Mouse (Mus musculus) brown adipose tissue, adult 24 weeks (tissue): ENCODE data around the gene Pcdh7. TPM values are rescaled to one million over a fixed set of nuclear protein-coding genes. Genes with fewer than 3 reads are reported as not detected.

Experiments used
- H3K27ac ChIP-seq: fragments of 200-500 bp; replicated peaks from 2 replicates; pipeline ENCODE4 v1.5.1; 2012; ENCODE audit warnings: low read depth, mild to moderate bottlenecking, low read length
- H3K4me1 ChIP-seq: fragments of 200-500 bp; 2 replicates; pipeline ENCODE4 v1.6.1; 2012; ENCODE audit warnings: low read length, mixed read lengths; ENCODE audit not compliant: control insufficient read depth, insufficient read depth, insufficient read length
- H3K4me3 ChIP-seq: fragments of 200-500 bp; 2 replicates; pipeline ENCODE4 v1.5.1; 2012; ENCODE audit warnings: low read depth, mild to moderate bottlenecking, low read length, moderate library complexity; ENCODE audit not compliant: insufficient read depth
- polyA plus RNA-seq: library from polyadenylated mRNA; stranded (reverse); fragments of >200 nt; gene quantifications from 2 replicates; pipeline ENCODE4 v1.2.4, GENCODE M21; 2012; ENCODE audit not compliant: missing spikeins, insufficient read depth, insufficient read length

Pcdh7 gene
- polyA plus RNA-seq, 1 experiment = 1.2 TPM

DNA sequence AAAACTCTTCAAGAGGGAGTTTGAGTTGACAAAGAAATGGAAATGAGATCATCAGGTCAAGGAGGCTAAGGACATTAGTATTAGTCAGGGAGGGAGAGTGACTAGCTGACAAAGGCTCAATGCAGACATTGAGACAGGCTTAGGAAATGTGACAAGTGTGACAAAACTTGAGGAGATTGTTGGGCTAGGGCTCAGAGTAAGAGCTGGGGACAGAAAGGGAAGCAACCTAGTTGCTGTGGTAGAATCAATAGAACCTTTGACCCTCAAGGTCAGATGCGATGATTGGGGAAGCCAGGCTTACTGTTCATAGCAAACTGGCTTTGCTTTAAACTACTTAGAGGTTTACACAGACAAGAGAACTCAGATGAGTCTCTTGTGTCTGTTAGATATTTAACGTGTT is 303.6 kb downstream of the Pcdh7 start:
- H3K27ac ChIP-seq = no peak overlapping the region
- H3K4me1 ChIP-seq = no peaks in the 10 kb centered on the region
- H3K4me3 ChIP-seq = no peak overlapping the region

DNA sequence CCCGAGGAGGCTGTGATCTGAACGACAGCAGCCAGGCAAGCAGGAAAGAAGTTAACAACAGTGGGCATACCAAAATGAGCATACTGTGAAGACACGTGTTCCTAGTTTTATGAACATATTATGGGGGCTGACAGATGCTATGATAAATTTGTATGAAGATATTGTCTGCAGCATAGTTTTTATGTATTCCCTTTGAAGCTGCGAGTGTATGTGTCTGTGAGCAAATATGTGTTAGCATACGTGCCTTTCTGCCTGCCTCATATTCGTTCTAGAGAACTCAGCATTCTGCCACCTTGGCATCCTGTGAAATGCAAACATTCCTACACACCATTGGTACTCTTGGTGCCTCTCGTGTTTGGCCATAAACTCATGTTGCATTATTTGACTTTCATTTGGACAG is 307.4 kb downstream of the Pcdh7 start:
- H3K4me3 ChIP-seq = no peak overlapping the region
- H3K27ac ChIP-seq = no peak overlapping the region

DNA sequence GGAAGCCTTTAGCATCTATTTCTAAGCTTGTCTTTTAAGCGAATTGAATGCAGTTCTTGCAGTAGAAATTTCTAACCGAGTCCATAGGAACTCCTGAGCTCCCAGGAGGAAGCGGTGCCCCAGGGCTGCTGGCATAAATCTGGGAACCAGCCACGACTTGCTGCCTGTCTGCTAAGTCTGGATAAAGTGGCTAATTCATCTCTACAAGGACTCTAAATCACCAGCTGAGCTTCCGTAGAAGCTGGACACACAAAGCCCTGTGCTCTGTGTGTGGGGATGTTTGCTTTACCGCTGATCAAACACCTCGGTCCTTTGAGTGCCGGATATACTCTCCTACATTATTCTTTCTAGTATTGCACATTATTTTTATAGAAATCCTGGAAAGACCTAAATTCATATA is 308.0 kb downstream of the Pcdh7 start:
- H3K4me3 ChIP-seq = no peak overlapping the region
- no peaks in the 10 kb centered on the region for H3K4me1 ChIP-seq
- no peak overlapping the region for H3K27ac ChIP-seq

More for the DNA sequence above, 307.4 kb downstream of the Pcdh7 start:
- no peaks in the 10 kb centered on the region for H3K4me1 ChIP-seq

DNA sequence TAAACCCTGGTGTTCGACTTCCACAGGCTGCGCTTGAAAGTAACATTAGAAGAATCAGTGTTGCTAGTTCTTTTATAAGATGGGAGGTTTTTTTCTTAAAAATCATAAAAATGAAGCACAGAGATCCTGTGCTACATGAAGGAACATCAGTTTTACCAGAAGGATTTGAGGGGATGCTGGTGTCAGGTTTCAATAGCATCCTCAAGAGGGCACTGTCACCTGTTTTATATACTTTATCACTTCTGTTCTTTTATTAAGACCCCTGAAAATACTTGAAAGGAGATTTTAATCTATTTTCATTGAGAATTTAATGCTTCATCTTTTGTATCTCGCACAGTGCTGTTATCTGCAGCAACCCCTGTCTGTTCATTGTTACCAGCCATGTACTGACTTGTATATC is 322.1 kb downstream of the Pcdh7 start:
- H3K27ac ChIP-seq = no peak overlapping the region
- H3K4me3 ChIP-seq = no peak overlapping the region
- H3K4me1 ChIP-seq = no peaks in the 10 kb centered on the region

DNA sequence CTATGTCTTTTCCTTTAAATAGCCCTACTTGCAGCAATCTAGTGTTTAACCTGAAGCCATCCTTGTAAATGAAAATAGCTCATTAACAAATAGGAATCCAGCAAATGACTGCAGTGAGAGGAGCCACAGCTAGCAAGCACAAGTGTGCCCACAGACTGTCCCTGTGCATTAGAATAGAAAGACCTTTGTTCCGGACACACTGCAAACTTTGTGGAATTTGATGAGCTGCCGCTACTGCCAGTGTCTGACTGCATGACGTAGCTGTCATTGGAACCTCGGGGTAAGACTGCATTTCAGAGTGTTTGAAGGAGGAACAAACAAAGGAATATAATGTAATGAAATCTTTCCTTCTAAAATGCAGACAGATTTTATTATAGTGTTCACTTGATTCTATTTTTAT is 326.4 kb downstream of the Pcdh7 start:
- no peak overlapping the region for H3K4me3 ChIP-seq
- no peaks in the 10 kb centered on the region for H3K4me1 ChIP-seq
- no peak overlapping the region for H3K27ac ChIP-seq

DNA sequence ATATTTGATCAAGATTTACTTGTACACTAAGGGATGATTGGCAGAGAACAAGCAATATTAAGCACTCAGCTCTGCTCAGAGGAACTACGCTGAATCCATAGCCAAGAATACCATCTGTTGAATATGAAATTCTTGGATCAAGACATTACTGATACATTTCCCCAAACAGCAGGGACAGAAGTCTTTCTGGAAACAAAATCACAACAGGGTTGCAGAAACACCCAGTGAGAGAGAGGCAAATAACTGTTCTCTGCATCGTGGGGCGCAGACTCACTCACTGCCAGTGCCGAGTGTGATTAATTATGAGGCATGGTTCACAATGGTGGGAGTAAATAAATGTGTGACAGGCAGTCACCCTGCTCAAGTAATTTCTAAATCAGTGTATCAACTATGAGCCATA is 363.3 kb downstream of the Pcdh7 start:
- Histone ChIP-seq H3K4me1 (no peaks in the 10 kb centered on the region), H3K27ac (no peak overlapping the region), H3K4me3 (no peak overlapping the region)

DNA sequence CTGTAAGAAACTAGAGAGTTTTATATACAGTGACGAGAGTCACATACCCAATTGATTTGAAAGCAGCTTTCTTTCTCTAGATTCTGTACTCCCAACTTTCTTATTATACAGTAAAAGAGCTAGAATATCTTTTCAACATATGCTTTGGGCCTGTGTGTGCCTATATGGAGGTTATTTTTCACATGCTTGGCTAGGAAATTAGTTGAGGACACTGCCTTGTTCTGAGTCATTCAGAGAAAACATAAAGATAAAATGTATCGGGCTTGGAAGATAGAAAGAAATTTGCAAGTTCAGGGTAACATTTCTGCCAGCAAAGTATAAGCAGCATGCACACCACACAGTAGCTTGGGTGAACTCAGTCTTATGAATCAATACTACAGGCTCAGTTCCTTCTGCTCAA is 364.5 kb downstream of the Pcdh7 start:
- Histone ChIP-seq H3K4me3 (no peak overlapping the region), H3K27ac (no peak overlapping the region), H3K4me1 (no peaks in the 10 kb centered on the region)

DNA sequence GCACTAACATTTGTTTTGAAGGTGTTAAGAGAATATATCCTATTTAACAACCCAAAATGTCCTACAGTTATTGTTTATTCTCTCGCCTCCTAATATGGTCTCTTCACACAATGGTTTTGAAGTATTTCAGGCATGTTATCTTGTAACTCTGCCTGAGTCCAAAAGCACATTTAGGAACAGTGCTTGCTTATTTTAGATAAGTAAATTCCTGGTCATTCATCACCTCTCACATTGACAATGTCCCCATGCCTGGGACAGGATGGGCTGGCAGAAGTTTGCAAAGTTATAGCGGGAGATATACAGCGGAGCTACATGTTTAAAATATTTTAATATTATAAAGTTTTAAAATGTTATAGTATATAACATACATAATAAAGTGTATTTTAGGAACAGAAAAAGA is 365.3 kb downstream of the Pcdh7 start:
- no peak overlapping the region for H3K4me3 ChIP-seq
- H3K4me1 ChIP-seq = no peaks in the 10 kb centered on the region
- H3K27ac ChIP-seq = no peak overlapping the region

DNA sequence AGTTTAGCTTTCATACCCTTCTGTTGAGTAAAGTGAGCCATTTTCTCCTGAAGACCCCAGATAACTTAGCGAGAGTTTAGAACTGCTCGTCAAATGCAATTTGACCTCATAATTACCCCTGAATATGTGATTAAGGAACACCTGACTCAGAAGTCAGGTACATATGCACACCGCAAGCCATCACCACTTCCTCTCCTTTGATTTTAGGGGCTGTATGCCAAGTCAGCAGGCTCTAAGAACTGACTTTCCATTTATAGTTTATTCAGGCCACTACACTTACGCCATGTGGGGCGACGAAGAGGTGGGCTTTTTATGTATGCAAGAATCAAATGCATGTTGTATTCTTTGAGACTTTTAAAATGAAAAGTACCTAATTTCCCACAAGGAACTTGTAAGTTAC is 366.2 kb downstream of the Pcdh7 start:
- Histone ChIP-seq H3K27ac (no peak overlapping the region), H3K4me1 (no peaks in the 10 kb centered on the region), H3K4me3 (no peak overlapping the region)

DNA sequence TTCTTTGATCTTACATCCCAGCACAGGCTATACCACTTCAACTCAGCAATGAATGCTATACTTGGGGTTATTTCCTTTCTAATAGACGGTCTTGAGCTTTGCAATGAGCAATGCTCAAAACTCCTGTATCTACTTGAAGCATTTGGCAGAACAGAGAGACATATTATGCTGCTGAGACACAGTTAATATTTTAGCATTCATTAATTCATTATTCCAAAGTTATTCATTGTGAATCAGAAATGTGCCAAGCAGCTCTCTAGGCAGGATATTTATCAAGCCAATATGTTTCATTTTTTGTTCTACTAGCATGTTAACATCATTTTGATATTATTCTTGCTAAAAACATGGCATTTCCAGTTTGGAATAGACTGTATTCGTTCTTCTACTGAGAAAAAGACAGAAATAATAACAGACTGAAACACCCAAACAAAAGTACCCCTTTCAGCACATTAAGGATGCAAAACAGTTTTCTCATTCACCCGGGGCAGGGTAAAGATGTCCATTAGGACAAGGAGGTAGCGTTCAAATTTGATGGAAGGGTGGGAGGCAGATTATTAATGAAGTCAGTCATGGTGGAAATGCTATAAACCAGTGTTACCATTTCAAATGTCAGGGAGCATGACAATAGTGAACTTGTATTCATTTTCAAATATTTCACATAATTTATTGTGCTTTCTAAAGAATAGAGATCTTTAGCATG is 391.0 kb downstream of the Pcdh7 start:
- no peak overlapping the region for H3K4me3 ChIP-seq
- H3K27ac ChIP-seq = no peak overlapping the region
- no peaks in the 10 kb centered on the region for H3K4me1 ChIP-seq

DNA sequence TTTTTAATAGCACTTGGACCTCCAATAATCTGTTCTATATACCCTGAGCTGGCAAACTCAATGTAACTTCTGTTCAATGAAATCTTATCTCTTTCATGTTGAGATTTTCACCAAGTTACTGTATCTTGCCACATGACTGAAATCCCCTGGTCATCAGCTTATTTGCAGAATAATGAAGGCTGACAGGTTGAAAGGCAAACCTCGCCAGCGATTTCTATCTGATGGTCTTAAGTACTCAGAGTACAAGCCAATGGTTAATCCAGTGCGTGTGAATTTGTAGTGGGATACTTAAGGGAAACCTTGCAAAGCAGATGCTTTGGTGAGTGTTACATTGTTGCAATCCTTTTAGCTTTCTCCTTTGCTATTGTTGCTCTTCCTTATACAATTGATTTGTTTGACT is 398.3 kb downstream of the Pcdh7 start:
- H3K4me1 ChIP-seq = no peaks in the 10 kb centered on the region
- H3K4me3 ChIP-seq = no peak overlapping the region
- no peak overlapping the region for H3K27ac ChIP-seq

DNA sequence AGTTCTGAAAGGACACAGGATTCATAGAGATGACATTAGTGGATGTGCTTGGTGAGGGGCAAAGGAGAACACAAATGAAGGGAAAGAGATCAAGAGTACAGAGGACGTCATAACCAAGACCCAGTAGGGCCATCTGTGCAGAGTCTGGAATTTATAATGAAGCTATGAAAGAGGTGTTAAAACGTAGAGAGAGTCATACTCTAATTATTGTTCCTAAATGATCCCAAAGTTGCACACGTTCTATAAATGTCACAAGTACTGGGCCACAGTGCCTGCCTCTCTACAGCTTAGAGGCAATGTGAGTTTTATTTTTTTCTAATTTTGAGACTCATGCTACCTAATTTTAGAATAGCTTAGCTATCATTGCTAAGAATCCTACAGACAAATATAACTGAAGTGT is 400.1 kb downstream of the Pcdh7 start:
- H3K27ac ChIP-seq = no peak overlapping the region
- no peaks in the 10 kb centered on the region for H3K4me1 ChIP-seq
- no peak overlapping the region for H3K4me3 ChIP-seq

DNA sequence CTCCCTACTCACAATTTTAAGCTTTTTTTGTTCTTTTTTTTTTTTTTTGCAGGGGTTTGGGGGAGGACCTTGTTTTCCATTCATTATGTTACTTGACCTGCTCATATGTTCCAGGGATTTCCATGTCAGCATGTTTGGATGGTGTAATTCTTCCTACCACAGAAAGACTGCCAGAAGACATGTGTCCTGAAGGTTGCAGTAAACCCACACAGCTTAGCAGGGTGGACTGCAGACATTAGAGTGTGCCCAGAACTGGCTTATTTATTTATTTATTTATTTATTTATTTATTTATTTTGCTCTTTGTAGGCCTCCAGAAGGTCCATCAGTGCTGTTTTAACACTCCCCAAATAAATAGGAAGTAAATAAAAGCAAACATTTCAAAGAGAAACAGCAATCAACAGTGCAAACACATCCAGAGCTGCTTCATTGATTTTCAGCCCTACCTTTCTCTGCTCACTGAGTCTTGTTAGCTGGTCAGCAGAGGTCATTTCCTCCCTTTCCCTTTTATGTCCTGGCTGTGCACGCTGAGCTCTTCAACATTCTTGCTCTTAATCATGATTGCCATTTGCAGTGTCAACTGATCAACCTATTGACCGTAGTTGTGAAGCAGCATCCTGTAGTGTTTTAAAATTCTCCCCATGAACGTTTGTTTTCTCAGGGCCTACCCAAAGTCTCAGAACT is 401.3 kb downstream of the Pcdh7 start:
- Histone ChIP-seq H3K4me1 (no peaks in the 10 kb centered on the region), H3K4me3 (no peak overlapping the region), H3K27ac (no peak overlapping the region)

DNA sequence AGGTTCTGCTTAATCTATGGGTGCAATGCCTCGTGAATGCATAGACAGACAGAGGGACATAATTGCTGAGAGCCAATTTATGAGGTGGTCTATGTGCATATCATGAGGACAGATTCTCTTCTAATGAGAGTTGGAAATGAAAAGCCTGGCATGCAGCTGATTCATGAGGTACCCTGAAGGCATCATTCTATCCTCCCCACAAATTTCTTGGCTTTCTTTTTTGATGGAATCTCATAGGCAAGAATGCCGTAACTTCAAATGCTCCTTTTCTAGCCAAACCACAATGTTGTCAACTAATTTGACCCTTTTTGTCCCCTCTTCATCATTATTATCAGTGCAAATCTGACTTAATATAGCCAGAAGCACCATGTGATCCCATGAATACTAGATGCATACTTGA is 426.1 kb downstream of the Pcdh7 start:
- no peak overlapping the region for H3K4me3 ChIP-seq
- H3K27ac ChIP-seq = no peak overlapping the region
- H3K4me1 ChIP-seq = no peaks in the 10 kb centered on the region

DNA sequence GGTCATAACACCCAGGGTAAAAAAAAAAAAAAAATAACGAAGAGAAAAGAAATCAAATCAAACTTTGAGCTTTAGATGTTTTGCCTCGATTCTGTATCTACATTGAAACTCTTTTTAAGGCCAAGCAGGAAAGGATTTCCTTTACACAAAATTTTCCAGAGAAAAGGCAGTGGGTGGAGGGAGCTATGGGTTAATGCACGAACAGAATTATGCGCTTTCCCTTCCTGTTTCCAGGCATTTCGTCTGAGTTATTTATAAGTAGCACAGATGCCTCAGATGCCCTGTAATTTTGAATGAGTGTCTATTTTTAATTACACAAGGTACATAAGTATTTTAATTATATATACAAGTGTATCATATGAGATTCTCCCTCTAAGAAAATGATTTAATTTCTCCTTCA is 436.2 kb downstream of the Pcdh7 start:
- H3K4me3 ChIP-seq = no peak overlapping the region
- H3K4me1 ChIP-seq = no peaks in the 10 kb centered on the region
- H3K27ac ChIP-seq = no peak overlapping the region

DNA sequence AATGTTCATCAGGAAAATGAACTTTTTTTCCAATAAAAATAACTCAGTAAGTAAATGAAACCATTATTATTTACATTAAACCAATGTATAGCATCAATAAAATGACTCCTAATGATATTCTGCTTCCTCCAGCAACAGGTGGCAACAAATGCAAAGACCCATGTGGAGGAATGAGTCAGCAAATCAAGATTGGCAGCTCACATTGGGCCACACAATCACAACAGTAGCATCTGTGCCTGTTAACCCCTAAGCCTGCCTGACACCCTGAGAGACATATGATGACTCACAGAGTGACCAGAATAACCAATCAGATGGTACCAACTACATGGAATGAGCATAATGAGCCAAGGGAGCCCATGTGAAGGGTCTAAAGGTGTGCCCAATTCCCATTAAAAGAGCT is 454.5 kb downstream of the Pcdh7 start:
- H3K4me3 ChIP-seq = no peak overlapping the region

More for the DNA sequence above, 454.5 kb downstream of the Pcdh7 start:
- H3K27ac ChIP-seq = no peak overlapping the region
- H3K4me1 ChIP-seq = no peaks in the 10 kb centered on the region
